Mouse (Mus musculus) hindbrain, postnatal 0 days (tissue): Measurements from ENCODE around the gene Cd81. TPM values are rescaled to one million over a fixed set of nuclear protein-coding genes. Genes with fewer than 3 reads are reported as not detected.

Experiments used
- ATAC-seq: fragments of 200-750 bp; cut with Nextera tagmentation; 2 replicates; pipeline ENCODE4 v1.8.0; 2017; ENCODE audit warnings: mild to moderate bottlenecking, moderate TSS enrichment, moderate library complexity
- DNase-seq: peaks from one replicate; pipeline ENCODE4 v3.0.0-alpha.2; 2015; ENCODE audit warnings: low spot score
- H3K27ac ChIP-seq: fragments of 300-500 bp; sonication (generic); 2 replicates; pipeline ENCODE4 v1.5.1; 2014; ENCODE audit warnings: mild to moderate bottlenecking
- H3K27me3 ChIP-seq: fragments of 300-500 bp; sonication (generic); 2 replicates; pipeline ENCODE4 v1.6.1; 2014; ENCODE audit warnings: low read length, mixed read lengths; ENCODE audit not compliant: insufficient read depth
- H3K36me3 ChIP-seq: fragments of 300-500 bp; sonication (generic); 2 replicates; pipeline ENCODE4 v1.6.1; 2014; ENCODE audit warnings: low read length, mixed read lengths; ENCODE audit not compliant: insufficient read depth
- H3K4me1 ChIP-seq: fragments of 300-500 bp; sonication (generic); 2 replicates; pipeline ENCODE4 v1.6.1; 2014; ENCODE audit warnings: antibody characterized with exemption, low read length, mixed read lengths; ENCODE audit not compliant: insufficient read depth
- H3K4me2 ChIP-seq: fragments of 300-500 bp; sonication (generic); 2 replicates; pipeline ENCODE4 v1.6.1; 2014; ENCODE audit warnings: low read depth, mild to moderate bottlenecking, low read length, moderate library complexity, mixed read lengths
- H3K4me3 ChIP-seq: fragments of 300-500 bp; sonication (generic); 2 replicates; pipeline ENCODE4 v1.5.1; 2014; ENCODE audit warnings: low read length
- H3K9ac ChIP-seq: fragments of 300-500 bp; sonication (generic); replicated peaks from 2 replicates; pipeline ENCODE4 v1.6.1; 2014; ENCODE audit warnings: mild to moderate bottlenecking, low read length, moderate library complexity, mixed read lengths
- H3K9me3 ChIP-seq: fragments of 300-500 bp; sonication (generic); 2 replicates; pipeline ENCODE4 v1.6.1; 2016; ENCODE audit warnings: low read length, mixed read lengths
- CTCF ChIP-seq: IDR thresholded peaks from 2 replicates; pipeline ENCODE4 v1.5.1; 2016; ENCODE audit warnings: antibody characterized with exemption, control low read depth, low read depth
- WGBS: fragments of 180-500 bp; shearing (Covaris S2); extraction: QIAGEN DNeasy Blood & Tissue Kit; methylation state at CpG from one replicate; pipeline ENCODE4 v1.1.7; 2014; 5-methylcytosine and 5-hydroxymethylcytosine counted together
- polyA plus RNA-seq: library from polyadenylated mRNA; unstranded; fragments of >200 nt; fragmentation: Nextera tagmentation; extraction: Ambion mirVana; gene quantifications from 2 replicates; pipeline ENCODE4 v1.2.1, GENCODE M21; 2015
- total RNA-seq: library from RNA; depleted of rRNA; stranded (reverse); fragments of >200 nt; gene quantifications from 2 replicates; pipeline ENCODE4 v1.2.3, GENCODE M21; 2014

Cd81 gene
- total and polyA plus RNA-seq, 2 experiments from 2014 or later: 708 to 758 TPM

- no peak overlapping the region for H3K4me3 ChIP-seq
- H3K4me2 ChIP-seq: no peak overlapping the region
- H3K27ac ChIP-seq: no peak overlapping the region
- H3K36me3 ChIP-seq: no peaks in the 10 kb centered on the region
- H3K9ac ChIP-seq: no peak overlapping the region
- DNase-seq (no peak), ATAC-seq (no peak)
- 84% methylated on average over 2 of the region's 2 CpGs for WGBS
- H3K4me1 ChIP-seq: no peaks in the 10 kb centered on the region
- H3K9me3 ChIP-seq: no peaks in the 10 kb centered on the region
- H3K27me3 ChIP-seq: no peaks in the 10 kb centered on the region
- no peak for TF ChIP-seq CTCF
Observed at GRCm38 (mm10) chr7:143083708-143084107, 31.2 kb downstream of the Cd81 start.

- peak; percentile 83 for TF ChIP-seq CTCF
- H3K36me3 ChIP-seq: no peaks in the 10 kb centered on the region
- ATAC-seq (peak; percentile 30; the same call in 1 of the 2 replicates), DNase-seq (peak; percentile 66)
- 48% methylated on average over 2 of the region's 2 CpGs for WGBS
- no peaks in the 10 kb centered on the region for H3K4me1 ChIP-seq
- no peak overlapping the region for H3K9ac ChIP-seq
- no peak overlapping the region for H3K4me3 ChIP-seq
- H3K27ac ChIP-seq: no peak overlapping the region
- no peaks in the 10 kb centered on the region for H3K27me3 ChIP-seq
- H3K4me2 ChIP-seq: no peak overlapping the region
- no peaks in the 10 kb centered on the region for H3K9me3 ChIP-seq
Observed at GRCm38 (mm10) chr7:143086366-143086765, 33.8 kb downstream of the Cd81 start.

GRCm38 (mm10) chr7:143087070-143087579 lies 34.6 kb downstream of the Cd81 start:
- DNase-seq (peak; percentile 51), ATAC-seq (peak; percentile 70; the same call in 1 of the 2 replicates)
- TF ChIP-seq CTCF: peak; percentile 64
- no peak overlapping the region for H3K4me2 ChIP-seq
- no peaks in the 10 kb centered on the region for H3K4me1 ChIP-seq
- H3K27me3 ChIP-seq: no peaks in the 10 kb centered on the region
- no peak overlapping the region for H3K9ac ChIP-seq
- H3K36me3 ChIP-seq: no peaks in the 10 kb centered on the region
- no peak overlapping the region for H3K27ac ChIP-seq
- no peaks in the 10 kb centered on the region for H3K9me3 ChIP-seq
- 26% methylated on average over 4 of the region's 4 CpGs for WGBS
- no peak overlapping the region for H3K4me3 ChIP-seq

GRCm38 (mm10) chr7:143093847-143094246 lies 41.3 kb downstream of the Cd81 start:
- no peak overlapping the region for H3K4me3 ChIP-seq
- ATAC-seq (no peak), DNase-seq (no peak)
- H3K27ac ChIP-seq: no peak overlapping the region
- TF ChIP-seq CTCF: no peak
- H3K4me1 ChIP-seq: no peaks in the 10 kb centered on the region
- H3K4me2 ChIP-seq: no peak overlapping the region
- no peaks in the 10 kb centered on the region for H3K36me3 ChIP-seq
- 77% methylated on average over 3 of the region's 3 CpGs for WGBS
- no peaks in the 10 kb centered on the region for H3K27me3 ChIP-seq
- H3K9ac ChIP-seq: no peak overlapping the region
- no peaks in the 10 kb centered on the region for H3K9me3 ChIP-seq

- Histone ChIP-seq H3K27ac (no peak within 1 kb of the TSS), H3K36me3 (no peaks in the 10 kb centered on the region), H3K4me2 (no peak within 1 kb of the TSS), H3K9me3 (no peaks in the 10 kb centered on the region), H3K27me3 (no peaks in the 10 kb centered on the region), H3K9ac (no peak within 1 kb of the TSS), H3K4me1 (no peaks in the 10 kb centered on the region), H3K4me3 (no peak within 1 kb of the TSS)
- DNase-seq: peak; percentile 66
- peak; percentile 76 for ATAC-seq
- peak; percentile 86 for TF ChIP-seq CTCF
- 43% methylated on average over 10 of the region's 10 CpGs for WGBS
Observed at GRCm38 (mm10) chr7:143094592-143095553, 42.3 kb downstream of the Cd81 start, which contains the start of gene Trpm5. TSS of gene Trpm5 (minus strand) at chr7:143094642.

- Histone ChIP-seq H3K4me3 (no peak overlapping the region), H3K4me2 (no peak overlapping the region), H3K9ac (no peak overlapping the region), H3K27me3 (no peaks in the 10 kb centered on the region), H3K9me3 (no peaks in the 10 kb centered on the region), H3K27ac (no peak overlapping the region), H3K4me1 (no peaks in the 10 kb centered on the region), H3K36me3 (no peaks in the 10 kb centered on the region)
- WGBS: 50% methylated on average over 1 of the region's 1 CpGs
- DNase-seq: no peak
- TF ChIP-seq CTCF: no peak
- ATAC-seq: no peak
Observed at GRCm38 (mm10) chr7:143095554-143095907, 43.0 kb downstream of the Cd81 start.
